Mouse (Mus musculus) E14TG2a.4 (cell line): ENCODE results near the gene Ctbp1.

Experiments used
- CTCF ChIP-seq: conservative IDR thresholded peaks from 2 replicates; pipeline ENCODE4 v1.5.1; 2014; ENCODE audit warnings: low read length
- NANOG ChIP-seq: IDR thresholded peaks from 2 replicates; pipeline ENCODE4 v1.6.1; 2014; ENCODE audit warnings: borderline replicate concordance, low read length, mixed read lengths
- POU5F1 ChIP-seq: IDR thresholded peaks from 2 replicates; pipeline ENCODE4 v1.6.1; 2014; ENCODE audit warnings: low read length, borderline replicate concordance

GRCm38 (mm10) chr5:33248186-33248585 is 26.6 kb downstream of the Ctbp1 start:
- no peak for TF ChIP-seq CTCF
- TF ChIP-seq POU5F1: no peak
- no peak for TF ChIP-seq NANOG
